Mouse (Mus musculus): ENCODE measurements at regions not wholly inside any gene's neighbourhood (a gene's known extent, or its start where the extent isn't known, plus 50 kb on each side); places are given as distances from the start of the nearest gene placed in this dataset.

GRCm38 (mm10) chr14:61689776-61690175 lies 82.5 kb downstream of the Kcnrg start:
- Histone ChIP-seq H3K9ac (ENCODE audit: insufficient read depth, low read depth) (no peak overlapping the region), H3K27me3 (replicated peaks) (peaks cover 20% of the 10 kb centered on the region), H3K4me3 (replicated peaks in 1 of 3; ENCODE audit: low read depth in 2 of 3, low read length in 2 of 3, poor library complexity in 1 of 3) (no peak overlapping the region), H3K36me3 (replicated peaks in 1 of 2; ENCODE audit: control insufficient read depth in 1 of 2, insufficient read depth in 1 of 2, low read length in 1 of 2) (no peaks in the 10 kb centered on the region), H3K27ac (ENCODE audit: insufficient read depth, low read depth) (no peak overlapping the region), H3K79me2 (replicated peaks; ENCODE audit: control insufficient read depth, extremely low read depth, insufficient read depth, poor library complexity, severe bottlenecking) (no peaks in the 10 kb centered on the region), H3K4me2 (ENCODE audit: insufficient read depth, low read depth, poor library complexity, severe bottlenecking) (no peak overlapping the region), H3K4me1 (ENCODE audit: control insufficient read depth in 1 of 2, insufficient read depth in 2 of 2) (peaks cover 17 to 21% of the 10 kb centered on the region in 2 experiments; a peak in 3 of 4 replicates), H3K9me3 (replicated peaks; ENCODE audit: low read length) (peaks cover 8% of the 10 kb centered on the region)
- in situ Hi-C loops (cut with MboI; ENCODE audit: low pct_ligation_motif_present, low pct_unique_long_range_greater_than_20kb, low sequenced_read_pairs) (no loop called here), dilution Hi-C loops (cut with MboI; ENCODE audit: extremely low pct_ligation_motif_present, extremely low pct_unique_long_range_greater_than_20kb, low sequenced_read_pairs) (no loop called here)
- TF ChIP-seq MAZ (IDR thresholded peaks at IDR 0.05; ENCODE audit: low read depth, low read length) (no peak), MXI1 (IDR thresholded peaks at IDR 0.05; ENCODE audit: low read depth, low read length) (no peak)
- DNase-seq (ENCODE audit: extremely low read depth), result no peak

GRCm38 (mm10) chr14:61691785-61692372 lies 84.6 kb downstream of the Kcnrg start:
- Histone ChIP-seq H3K4me3 (replicated peaks in 1 of 3; ENCODE audit: low read depth in 2 of 3, low read length in 2 of 3, poor library complexity in 1 of 3) (no peak overlapping the region), H3K4me2 (ENCODE audit: insufficient read depth, low read depth, poor library complexity, severe bottlenecking) (no peak overlapping the region), H3K4me1 (ENCODE audit: control insufficient read depth in 1 of 2, insufficient read depth in 2 of 2) (peaks cover 13 to 15% of the 10 kb centered on the region in 2 experiments; a peak in 3 of 4 replicates), H3K27ac (ENCODE audit: insufficient read depth, low read depth) (no peak overlapping the region), H3K36me3 (replicated peaks in 1 of 2; ENCODE audit: control insufficient read depth in 1 of 2, insufficient read depth in 1 of 2, low read length in 1 of 2) (no peaks in the 10 kb centered on the region), H3K9me3 (replicated peaks; ENCODE audit: low read length) (peaks cover under 1% of the 10 kb centered on the region), H3K9ac (ENCODE audit: insufficient read depth, low read depth) (no peak overlapping the region), H3K79me2 (replicated peaks; ENCODE audit: control insufficient read depth, extremely low read depth, insufficient read depth, poor library complexity, severe bottlenecking) (no peaks in the 10 kb centered on the region), H3K27me3 (replicated peaks) (peaks cover 8% of the 10 kb centered on the region)
- in situ Hi-C loops (cut with MboI; ENCODE audit: low pct_ligation_motif_present, low pct_unique_long_range_greater_than_20kb, low sequenced_read_pairs), result no loop called here
- DNase-seq (ENCODE audit: extremely low read depth), result no peak
- TF ChIP-seq GABPA (IDR thresholded peaks at IDR 0.05; ENCODE audit: insufficient replicate concordance, low read depth, low read length) (no peak), IRF4 (IDR thresholded peaks at IDR 0.05; ENCODE audit: low read depth, low read length) (no peak), MAFK (IDR thresholded peaks at IDR 0.05; ENCODE audit: insufficient replicate concordance, low read length) (no peak), PAX5 (IDR thresholded peaks at IDR 0.05; ENCODE audit: low read length) (no peak), ZKSCAN1 (IDR thresholded peaks at IDR 0.05; ENCODE audit: borderline replicate concordance, low read depth, low read length) (no peak), ELF1 (IDR thresholded peaks at IDR 0.05; ENCODE audit: low read depth, low read length) (no peak), MYC (IDR thresholded peaks at IDR 0.05; ENCODE audit: low read depth, low read length) (no peak), CHD2 (IDR thresholded peaks at IDR 0.05; ENCODE audit: low read length) (no peak), NELFE (IDR thresholded peaks at IDR 0.05; ENCODE audit: low read depth, low read length) (no peak), RCOR1 (conservative IDR thresholded peaks at IDR 0.05; ENCODE audit: low read depth, low read length) (no peak), ZMIZ1 (IDR thresholded peaks at IDR 0.05; ENCODE audit: low read depth, low read length) (no peak), E2F4 (IDR thresholded peaks at IDR 0.05; ENCODE audit: insufficient replicate concordance, low read depth, low read length) (no peak)
- dilution Hi-C loops (cut with MboI; ENCODE audit: extremely low pct_ligation_motif_present, extremely low pct_unique_long_range_greater_than_20kb, low sequenced_read_pairs), result no loop called here

Data from CH12.LX (cell line).